Mouse (Mus musculus): ENCODE measurements at regions not wholly inside any gene's neighbourhood (a gene's known extent, or its start where the extent isn't known, plus 50 kb on each side); places are given as distances from the start of the nearest gene placed in this dataset.

GRCm38 (mm10) chr9:24833766-24834165 lies 59.7 kb upstream of the Tbx20 start:
- TF ChIP-seq CTCF (IDR thresholded peaks at IDR 0.05; ENCODE audit: low read depth) (no peak), EP300 (IDR thresholded peaks at IDR 0.05; ENCODE audit: low read depth) (no peak)

All from heart, postnatal 0 days (tissue).